Mouse (Mus musculus) forebrain, embryonic 14.5 days (tissue): ENCODE results near the gene Pwp2. TPM values are rescaled to one million over a fixed set of nuclear protein-coding genes. Genes with fewer than 3 reads are reported as not detected.
"Not testable (repeated sequence)": the region's sequence is repeated elsewhere in the genome, so short reads cannot be mapped to it uniquely, and the experiment has no call there.

Experiments used
- ATAC-seq: fragments of 200-750 bp; cut with Nextera tagmentation; 2 replicates; pipeline ENCODE4 v1.8.0; 2017; ENCODE audit warnings: mild to moderate bottlenecking, moderate library complexity
- DNase-seq: peaks from one replicate; pipeline ENCODE4 v3.0.0-alpha.2; 2015; ENCODE audit warnings: low spot score
- H3K27ac ChIP-seq: fragments of 300-500 bp; sonication (generic); 2 replicates; pipeline ENCODE4 v1.5.1; 2014; ENCODE audit warnings: low read depth, mild to moderate bottlenecking, control low read depth, low read length, moderate library complexity
- H3K27me3 ChIP-seq: fragments of 300-500 bp; sonication (generic); replicated peaks from 2 replicates; pipeline ENCODE4 v1.6.1; 2014; ENCODE audit warnings: low read length, control low read depth, mixed read lengths; ENCODE audit not compliant: control insufficient read depth, insufficient read depth
- H3K36me3 ChIP-seq: fragments of 300-500 bp; sonication (generic); 2 replicates; pipeline ENCODE4 v1.6.1; 2014; ENCODE audit warnings: low read length, control low read depth; ENCODE audit not compliant: control insufficient read depth, insufficient read depth
- H3K4me1 ChIP-seq: fragments of 300-500 bp; sonication (generic); 2 replicates; pipeline ENCODE4 v1.6.1; 2014; ENCODE audit warnings: antibody characterized with exemption, low read length, control low read depth; ENCODE audit not compliant: control insufficient read depth, insufficient read depth
- H3K4me2 ChIP-seq: fragments of 300-500 bp; sonication (generic); 2 replicates; pipeline ENCODE4 v1.6.1; 2014; ENCODE audit warnings: mild to moderate bottlenecking, control low read depth, low read length
- H3K4me3 ChIP-seq: fragments of 300-500 bp; sonication (generic); 2 replicates; pipeline ENCODE4 v1.5.1; 2014; ENCODE audit warnings: low read depth, low read length, control low read depth
- H3K9ac ChIP-seq: fragments of 300-500 bp; sonication (generic); 2 replicates; pipeline ENCODE4 v1.6.1; 2014; ENCODE audit warnings: mild to moderate bottlenecking, low read length, control low read depth, moderate library complexity
- H3K9me3 ChIP-seq: fragments of 300-500 bp; sonication (generic); replicated peaks from 2 replicates; pipeline ENCODE4 v1.6.1; 2016; ENCODE audit warnings: low read length, control low read depth, mixed read lengths; ENCODE audit not compliant: control insufficient read depth
- WGBS: fragments of 180-500 bp; shearing (Covaris S2); extraction: QIAGEN DNeasy Blood & Tissue Kit; methylation state at CpG from one replicate; pipeline ENCODE4 v1.1.7; 2014; 5-methylcytosine and 5-hydroxymethylcytosine counted together
- polyA plus RNA-seq: library from polyadenylated mRNA; unstranded; fragments of >200 nt; fragmentation: Nextera tagmentation; extraction: Ambion mirVana; gene quantifications from 2 replicates; pipeline ENCODE4 v1.2.1, GENCODE M21; 2014

The Pwp2 gene
- polyA plus RNA-seq, 1 experiment from 2014 or later, result 16.4 TPM

DNA sequence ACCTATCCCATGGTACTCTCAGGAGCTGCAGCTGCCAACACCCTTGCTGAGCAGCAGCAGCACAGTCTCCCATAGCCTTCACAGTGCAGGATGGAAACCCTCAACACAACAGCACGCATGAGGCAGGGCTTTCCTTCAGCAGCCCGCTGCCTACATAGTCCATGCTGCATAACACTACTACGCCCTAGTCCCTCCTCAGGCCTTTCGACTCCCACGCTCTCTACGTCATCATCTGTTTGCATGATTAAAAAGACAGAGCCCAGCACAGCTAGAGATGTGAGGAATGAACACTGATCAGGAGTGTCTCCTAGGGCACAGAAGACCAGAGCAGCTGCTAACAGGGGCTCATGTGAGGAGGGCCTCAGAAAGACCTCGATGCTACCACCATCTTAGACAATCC is 36.4 kb upstream of the Pwp2 start:
- no peak for DNase-seq
- 94% methylated on average over 7 of the region's 7 CpGs for WGBS
- Histone ChIP-seq H3K4me1 (no peaks in the 10 kb centered on the region), H3K36me3 (peaks cover 67% of the 10 kb centered on the region), H3K4me3 (no peak overlapping the region), H3K27ac (no peak overlapping the region), H3K4me2 (no peak overlapping the region), H3K9ac (no peak overlapping the region), H3K9me3 (no peaks in the 10 kb centered on the region), H3K27me3 (no peaks in the 10 kb centered on the region)
- ATAC-seq, result no peak

DNA sequence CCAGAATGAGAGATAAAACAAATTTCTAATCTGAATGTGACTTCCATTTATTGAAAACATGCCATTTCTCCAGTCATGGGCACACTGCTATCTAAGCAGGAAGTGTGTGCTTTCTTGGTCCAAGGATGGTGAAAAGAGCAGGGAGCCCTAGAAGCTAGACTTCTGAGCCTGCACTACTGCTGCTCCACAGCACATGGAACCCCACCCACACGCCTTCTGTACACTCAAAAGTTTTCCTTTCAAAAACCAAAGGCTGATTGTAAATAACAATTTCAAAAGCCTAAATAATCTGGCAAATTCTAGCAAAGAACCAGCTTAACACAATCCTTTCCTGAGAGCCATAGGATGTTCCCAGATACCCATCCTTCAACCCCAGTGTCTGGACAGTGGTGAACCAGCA is 34.6 kb upstream of the Pwp2 start:
- peaks cover 84% of the 10 kb centered on the region for H3K36me3 ChIP-seq
- DNase-seq (no peak), ATAC-seq (no peak)
- H3K27me3 ChIP-seq, result no peaks in the 10 kb centered on the region
- WGBS, result 96% methylated on average over 1 of the region's 1 CpGs
- no peak overlapping the region for H3K27ac ChIP-seq
- H3K4me1 ChIP-seq, result no peaks in the 10 kb centered on the region
- no peak overlapping the region for H3K4me2 ChIP-seq
- no peaks in the 10 kb centered on the region for H3K9me3 ChIP-seq
- H3K9ac ChIP-seq, result no peak overlapping the region
- H3K4me3 ChIP-seq, result no peak overlapping the region

DNA sequence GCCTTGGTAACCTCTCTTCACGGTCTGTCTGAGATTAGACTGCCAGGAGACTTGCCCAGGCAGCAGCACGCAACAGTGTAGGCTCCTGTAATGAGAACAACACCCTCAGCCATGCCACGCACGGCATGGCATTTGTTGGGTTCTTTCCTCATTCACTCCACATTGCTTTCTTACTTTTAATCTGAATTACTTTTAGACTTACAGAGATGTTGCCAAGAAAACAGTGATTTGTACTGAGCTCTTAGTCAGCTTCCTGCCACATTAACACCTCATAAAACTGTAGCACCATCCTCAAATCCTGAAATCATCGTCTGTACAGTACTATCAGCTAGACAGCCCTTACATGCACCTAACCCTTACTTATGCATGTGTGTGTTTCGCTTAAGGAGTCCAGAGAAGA is 33.6 kb upstream of the Pwp2 start:
- DNase-seq, result no peak
- no peak overlapping the region for H3K27ac ChIP-seq
- no peaks in the 10 kb centered on the region for H3K4me1 ChIP-seq
- no peaks in the 10 kb centered on the region for H3K9me3 ChIP-seq
- ATAC-seq, result no peak
- no peak overlapping the region for H3K9ac ChIP-seq
- H3K4me2 ChIP-seq, result no peak overlapping the region
- no peak overlapping the region for H3K4me3 ChIP-seq
- 89% methylated on average over 6 of the region's 6 CpGs for WGBS
- no peaks in the 10 kb centered on the region for H3K27me3 ChIP-seq
- peaks cover 87% of the 10 kb centered on the region for H3K36me3 ChIP-seq

DNA sequence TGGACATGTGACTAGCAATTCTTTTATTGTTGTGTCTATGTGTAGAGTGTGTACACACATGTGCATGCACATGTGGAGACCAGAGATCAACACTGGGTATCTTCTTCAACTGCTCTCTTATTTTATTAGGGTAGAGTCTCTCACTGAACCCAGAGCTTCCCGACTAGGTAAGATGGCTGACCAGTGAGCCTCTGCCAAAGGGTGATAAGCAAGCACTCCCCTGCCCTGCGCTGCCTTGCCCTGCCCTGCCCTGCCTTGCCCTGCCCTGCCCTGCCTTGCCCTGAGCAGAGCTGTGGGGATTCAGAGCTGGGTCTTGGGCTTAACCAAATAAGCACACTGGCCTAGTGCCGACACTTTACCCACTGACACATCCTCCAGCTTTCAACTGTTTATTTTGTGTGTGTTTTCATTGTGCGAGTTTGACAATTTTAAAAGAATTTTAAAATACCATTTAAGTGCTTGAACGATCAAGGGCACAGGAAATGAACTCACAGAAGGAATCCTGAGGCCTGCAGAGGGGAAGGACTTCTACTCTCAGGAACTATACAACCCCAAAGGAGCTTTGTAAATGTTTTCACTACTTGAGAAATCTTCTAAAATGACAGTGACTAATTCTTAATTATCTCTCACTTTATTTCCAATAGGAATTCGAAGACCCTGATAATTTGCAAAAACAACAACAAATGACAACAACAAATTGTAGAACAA is 31.6 kb upstream of the Pwp2 start:
- H3K9me3 ChIP-seq, result no peaks in the 10 kb centered on the region
- no peak overlapping the region for H3K4me2 ChIP-seq
- H3K27me3 ChIP-seq, result no peaks in the 10 kb centered on the region
- DNase-seq (no peak), ATAC-seq (no peak)
- peaks cover 88% of the 10 kb centered on the region for H3K36me3 ChIP-seq
- H3K9ac ChIP-seq, result no peak overlapping the region
- 91% methylated on average over 6 of the region's 6 CpGs for WGBS
- H3K4me3 ChIP-seq, result no peak overlapping the region
- no peaks in the 10 kb centered on the region for H3K4me1 ChIP-seq
- H3K27ac ChIP-seq, result no peak overlapping the region

DNA sequence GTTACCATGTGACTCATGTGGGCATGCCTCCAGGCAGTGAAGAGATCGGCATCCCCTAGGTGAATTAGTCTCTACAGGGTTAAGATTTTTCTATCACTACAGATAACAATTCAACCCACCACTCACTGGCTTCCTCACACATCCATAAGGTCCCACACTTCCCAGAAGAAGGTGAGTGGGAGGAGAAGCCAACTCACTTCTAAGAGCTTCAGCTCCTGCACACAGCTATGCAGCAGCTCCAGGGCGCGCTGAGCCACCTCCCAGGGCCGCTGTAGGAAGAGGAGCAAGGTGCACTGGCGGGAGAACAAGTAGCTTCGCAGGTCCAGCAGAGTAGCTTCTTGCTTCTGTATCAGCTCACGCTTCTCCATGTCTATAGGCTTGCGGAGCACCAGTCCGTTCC is 29.4 kb upstream of the Pwp2 start:
- Histone ChIP-seq H3K4me1 (no peaks in the 10 kb centered on the region), H3K9ac (no peak overlapping the region), H3K27ac (no peak overlapping the region), H3K9me3 (no peaks in the 10 kb centered on the region), H3K36me3 (peaks cover 98% of the 10 kb centered on the region), H3K27me3 (no peaks in the 10 kb centered on the region), H3K4me2 (no peak overlapping the region), H3K4me3 (no peak overlapping the region)
- WGBS, result 91% methylated on average over 9 of the region's 9 CpGs
- DNase-seq (no peak), ATAC-seq (no peak)

DNA sequence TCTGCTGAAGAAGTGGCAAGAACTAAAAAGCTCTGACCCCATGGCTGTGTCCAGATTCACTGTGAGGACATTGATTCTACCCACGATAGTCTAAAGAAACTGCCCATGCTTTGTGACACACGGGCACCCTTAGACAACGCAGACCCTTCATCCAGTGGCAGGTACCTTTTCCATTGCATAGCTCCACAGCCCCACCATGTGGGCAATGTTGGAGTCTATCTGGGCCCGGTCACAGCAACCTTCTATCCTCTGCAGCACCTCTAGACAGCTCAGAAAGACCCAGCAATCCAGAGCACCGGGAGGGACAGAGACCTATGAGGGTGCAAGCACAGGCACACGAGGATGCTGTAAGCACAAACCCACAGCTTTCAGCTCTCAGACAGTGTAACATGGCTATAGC is 26.4 kb upstream of the Pwp2 start:
- ATAC-seq, result no peak
- no peaks in the 10 kb centered on the region for H3K4me1 ChIP-seq
- WGBS, result 72% methylated on average over 6 of the region's 6 CpGs
- no peak for DNase-seq
- no peak overlapping the region for H3K9ac ChIP-seq
- H3K4me2 ChIP-seq, result no peak overlapping the region
- no peak overlapping the region for H3K4me3 ChIP-seq
- H3K27ac ChIP-seq, result no peak overlapping the region
- no peaks in the 10 kb centered on the region for H3K9me3 ChIP-seq
- no peaks in the 10 kb centered on the region for H3K27me3 ChIP-seq
- peaks cover 97% of the 10 kb centered on the region for H3K36me3 ChIP-seq

DNA sequence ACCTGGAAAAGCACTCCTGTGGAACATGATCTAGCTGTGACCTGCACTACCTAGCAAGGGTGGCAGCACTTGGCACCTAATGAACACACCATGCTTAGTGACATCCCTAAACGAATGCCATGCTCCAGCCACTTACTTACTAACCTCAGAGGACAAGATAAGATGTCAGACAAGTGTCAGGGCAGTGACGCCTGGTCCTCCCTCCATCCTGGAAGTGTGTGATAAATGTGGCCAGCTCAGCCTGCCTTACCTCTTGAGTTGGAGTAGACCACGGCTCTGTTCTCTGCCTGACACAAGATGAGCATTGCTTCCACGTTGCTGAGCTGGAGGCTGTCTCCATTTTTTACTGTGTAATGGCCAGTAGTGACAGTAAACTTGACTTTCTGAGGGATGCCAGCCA is 16.2 kb upstream of the Pwp2 start:
- no peak for DNase-seq
- Histone ChIP-seq H3K36me3 (peaks cover 96% of the 10 kb centered on the region), H3K9me3 (no peaks in the 10 kb centered on the region), H3K27me3 (no peaks in the 10 kb centered on the region), H3K27ac (no peak overlapping the region), H3K4me3 (no peak overlapping the region), H3K4me2 (no peak overlapping the region), H3K4me1 (no peaks in the 10 kb centered on the region), H3K9ac (no peak overlapping the region)
- ATAC-seq, result no peak
- 89% methylated on average over 4 of the region's 4 CpGs for WGBS

DNA sequence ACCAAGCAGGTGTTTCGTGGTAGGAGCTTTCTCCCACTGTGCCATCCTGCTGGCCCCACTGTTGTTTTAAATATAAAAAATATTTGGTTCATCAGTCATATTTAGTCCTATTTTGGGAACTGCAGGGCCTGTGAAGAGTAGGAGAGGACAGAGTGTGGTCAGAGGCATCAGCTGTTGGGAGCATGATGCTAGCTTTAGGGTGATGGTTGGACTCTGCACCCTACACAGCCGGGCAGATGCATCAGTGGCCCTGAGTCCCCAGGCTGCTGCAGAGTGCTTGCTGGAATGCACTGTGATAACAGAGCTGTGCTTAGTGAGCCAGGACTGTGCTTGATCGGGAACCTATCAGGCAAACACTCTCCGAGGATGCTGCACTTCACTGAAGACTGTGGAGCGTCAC is 8.0 kb upstream of the Pwp2 start:
- no peak overlapping the region for H3K4me3 ChIP-seq
- ATAC-seq (no peak), DNase-seq (no peak)
- H3K27me3 ChIP-seq, result no peaks in the 10 kb centered on the region
- H3K4me2 ChIP-seq, result no peak overlapping the region
- no peak overlapping the region for H3K27ac ChIP-seq
- H3K9me3 ChIP-seq, result no peaks in the 10 kb centered on the region
- H3K4me1 ChIP-seq, result no peaks in the 10 kb centered on the region
- no peak overlapping the region for H3K9ac ChIP-seq
- WGBS, result 94% methylated on average over 5 of the region's 5 CpGs
- peaks cover 99% of the 10 kb centered on the region for H3K36me3 ChIP-seq

DNA sequence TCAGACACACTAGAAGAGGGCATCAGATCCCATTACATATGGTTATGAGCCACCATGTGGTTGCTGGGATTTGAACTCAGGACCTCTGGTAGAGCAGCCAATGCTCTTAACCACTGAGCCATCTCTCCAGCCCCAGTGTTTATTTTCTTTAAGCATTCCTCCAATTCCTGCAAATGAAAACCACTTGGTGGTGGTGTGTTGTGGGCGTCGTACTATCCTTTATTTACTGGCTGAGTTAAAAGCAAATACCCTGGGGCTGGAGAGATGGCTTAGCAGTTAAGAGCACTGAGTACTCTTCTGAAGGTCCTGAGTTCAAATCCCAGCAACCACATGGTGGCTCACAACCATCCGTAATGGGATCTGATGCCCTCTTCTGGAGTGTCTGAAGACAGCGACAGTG is 1.1 kb upstream of the Pwp2 start:
- H3K9ac ChIP-seq, H3K27ac ChIP-seq, H3K4me2 ChIP-seq, DNase-seq, H3K4me1 ChIP-seq, H3K9me3 ChIP-seq, ATAC-seq, H3K4me3 ChIP-seq, H3K27me3 ChIP-seq: not testable (repeated sequence)
- WGBS, result 90% methylated on average over 4 of the region's 4 CpGs
- H3K36me3 ChIP-seq, result peaks cover 65% of the 10 kb centered on the region
